Mouse (Mus musculus): ENCODE data around the gene Cpeb4. TPM values are rescaled to one million over a fixed set of nuclear protein-coding genes. Genes with fewer than 3 reads are reported as not detected.
A peak's percentile ranks its signal among the peaks of the same experiment; 100 is the strongest.

Gene Cpeb4
- polyA plus RNA-seq (2012; fragmentation: generic; extraction: Trizol) = 1.5 TPM
- long read RNA-seq, experiment 1, partial matches to known transcripts = 0 of 1 reads
- long read RNA-seq, experiment 1, other reads (novel, unspliced or antisense) = 1 of 1 reads
- long read RNA-seq, experiment 2, full-length matches to known transcripts = 1 of 4 reads
- long read RNA-seq, experiment 2, partial matches to known transcripts = 0 of 4 reads
- long read RNA-seq, experiment 2, other reads (novel, unspliced or antisense) = 3 of 4 reads

- H3K79me3 ChIP-seq (ENCODE audit: low read depth) = no peaks in the 10 kb centered on the region
- H3K27me3 ChIP-seq (ENCODE audit: control insufficient read depth, insufficient read depth, insufficient read length) = no peaks in the 10 kb centered on the region
- H3K4me3 ChIP-seq (ENCODE audit: insufficient read depth, poor library complexity, severe bottlenecking) = peak within 1 kb of the TSS; percentile 66
- no peaks in the 10 kb centered on the region for H3K36me3 ChIP-seq (ENCODE audit: control insufficient read depth, insufficient read depth)
- H3K79me2 ChIP-seq (ENCODE audit: control insufficient read depth, insufficient read depth) = peaks cover 9% of the 10 kb centered on the region
- TF ChIP-seq CEBPB (IDR thresholded peaks at IDR 0.05; ENCODE audit: low read depth) (no peak), FOSL1 (IDR thresholded peaks at IDR 0.05; ENCODE audit: insufficient read depth, low read length, poor library complexity, severe bottlenecking) (no peak), CTCF (IDR thresholded peaks at IDR 0.05; ENCODE audit: control insufficient read depth, insufficient read depth, insufficient read length) (no peak), MAX (IDR thresholded peaks at IDR 0.05) (no peak), MYOD1 (IDR thresholded peaks at IDR 0.05; ENCODE audit: control insufficient read depth, insufficient read length, low read depth) (no peak), MYOG (IDR thresholded peaks at IDR 0.05; ENCODE audit: control insufficient read depth, extremely low read depth, insufficient read length) (no peak), USF1 (IDR thresholded peaks at IDR 0.05; ENCODE audit: low read depth) (no peak)
- peak within 1 kb of the TSS; percentile 28 for H3ac ChIP-seq (ENCODE audit: control insufficient read depth, insufficient read length, low read depth)
Observed at GRCm38 (mm10) chr11:31871911-31872310, at the start of gene Cpeb4. Gene Cpeb4 (plus strand): TSS chr11:31872211.

GRCm38 (mm10) chr11:31822556-31822955, 49.5 kb upstream of the Cpeb4 start:
- Histone ChIP-seq H3K4me3 (ENCODE audit: insufficient read depth, poor library complexity, severe bottlenecking) (no peak overlapping the region), H3K79me2 (ENCODE audit: control insufficient read depth, insufficient read depth) (no peaks in the 10 kb centered on the region), H3K36me3 (ENCODE audit: control insufficient read depth, insufficient read depth) (no peaks in the 10 kb centered on the region), H3K27me3 (ENCODE audit: control insufficient read depth, insufficient read depth, insufficient read length) (no peaks in the 10 kb centered on the region), H3K79me3 (ENCODE audit: low read depth) (no peaks in the 10 kb centered on the region), H3ac (ENCODE audit: control insufficient read depth, insufficient read length, low read depth) (no peak overlapping the region)
- TF ChIP-seq USF1 (IDR thresholded peaks at IDR 0.05; ENCODE audit: low read depth) (peak; percentile 42), MAX (IDR thresholded peaks at IDR 0.05) (no peak)

- Histone ChIP-seq H3K79me3 (ENCODE audit: low read depth) (no peaks in the 10 kb centered on the region), H3K27me3 (ENCODE audit: control insufficient read depth, insufficient read depth, insufficient read length) (no peaks in the 10 kb centered on the region), H3K4me3 (ENCODE audit: insufficient read depth, poor library complexity, severe bottlenecking) (no peak overlapping the region), H3ac (ENCODE audit: control insufficient read depth, insufficient read length, low read depth) (no peak overlapping the region), H3K79me2 (ENCODE audit: control insufficient read depth, insufficient read depth) (no peaks in the 10 kb centered on the region), H3K36me3 (ENCODE audit: control insufficient read depth, insufficient read depth) (no peaks in the 10 kb centered on the region)
- TF ChIP-seq CTCF (IDR thresholded peaks at IDR 0.05; ENCODE audit: control insufficient read depth, insufficient read depth, insufficient read length) (no peak), MAX (IDR thresholded peaks at IDR 0.05) (no peak), MYOG (IDR thresholded peaks at IDR 0.05; ENCODE audit: control insufficient read depth, extremely low read depth, insufficient read length) (no peak)
Observed at GRCm38 (mm10) chr11:31823513-31823912, 48.5 kb upstream of the Cpeb4 start.

GRCm38 (mm10) chr11:31824504-31825166, 47.4 kb upstream of the Cpeb4 start:
- TF ChIP-seq USF1 (IDR thresholded peaks at IDR 0.05; ENCODE audit: low read depth) = peak; percentile 82
- TF ChIP-seq CTCF (IDR thresholded peaks at IDR 0.05; ENCODE audit: control insufficient read depth, insufficient read depth, insufficient read length) = no peak
- peak; percentile 74 for TF ChIP-seq MYOD1 (IDR thresholded peaks at IDR 0.05; ENCODE audit: control insufficient read depth, insufficient read length, low read depth)
- TF ChIP-seq FOSL1 (IDR thresholded peaks at IDR 0.05; ENCODE audit: insufficient read depth, low read length, poor library complexity, severe bottlenecking) = no peak
- TF ChIP-seq CEBPB (IDR thresholded peaks at IDR 0.05; ENCODE audit: low read depth) = peak; percentile 77
- no peak for TF ChIP-seq MYOG (IDR thresholded peaks at IDR 0.05; ENCODE audit: control insufficient read depth, extremely low read depth, insufficient read length)
- TF ChIP-seq MAX (IDR thresholded peaks at IDR 0.05) = peak; percentile 81

GRCm38 (mm10) chr11:31828011-31828770, 43.8 kb upstream of the Cpeb4 start:
- H3K4me3 ChIP-seq (ENCODE audit: insufficient read depth, poor library complexity, severe bottlenecking) = no peak overlapping the region
- H3K79me2 ChIP-seq (ENCODE audit: control insufficient read depth, insufficient read depth) = no peaks in the 10 kb centered on the region
- no peak overlapping the region for H3ac ChIP-seq (ENCODE audit: control insufficient read depth, insufficient read length, low read depth)
- H3K36me3 ChIP-seq (ENCODE audit: control insufficient read depth, insufficient read depth) = no peaks in the 10 kb centered on the region
- TF ChIP-seq MAX (IDR thresholded peaks at IDR 0.05) = no peak
- no peak for TF ChIP-seq CEBPB (IDR thresholded peaks at IDR 0.05; ENCODE audit: low read depth)
- TF ChIP-seq MYOD1 (IDR thresholded peaks at IDR 0.05; ENCODE audit: control insufficient read depth, insufficient read length, low read depth) = no peak
- TF ChIP-seq USF1 (IDR thresholded peaks at IDR 0.05; ENCODE audit: low read depth) = no peak
- TF ChIP-seq FOSL1 (IDR thresholded peaks at IDR 0.05; ENCODE audit: insufficient read depth, low read length, poor library complexity, severe bottlenecking) = no peak
- TF ChIP-seq MYOG (IDR thresholded peaks at IDR 0.05; ENCODE audit: control insufficient read depth, extremely low read depth, insufficient read length) = no peak
- no peak for TF ChIP-seq CTCF (IDR thresholded peaks at IDR 0.05; ENCODE audit: control insufficient read depth, insufficient read depth, insufficient read length)
- no peaks in the 10 kb centered on the region for H3K27me3 ChIP-seq (ENCODE audit: control insufficient read depth, insufficient read depth, insufficient read length)
- H3K79me3 ChIP-seq (ENCODE audit: low read depth) = peaks cover 2% of the 10 kb centered on the region

More at GRCm38 (mm10) chr11:31824504-31825166, 47.4 kb upstream of the Cpeb4 start:
- no peaks in the 10 kb centered on the region for H3K27me3 ChIP-seq (ENCODE audit: control insufficient read depth, insufficient read depth, insufficient read length)
- H3K79me3 ChIP-seq (ENCODE audit: low read depth) = peaks cover 2% of the 10 kb centered on the region
- H3K4me3 ChIP-seq (ENCODE audit: insufficient read depth, poor library complexity, severe bottlenecking) = no peak overlapping the region
- H3K79me2 ChIP-seq (ENCODE audit: control insufficient read depth, insufficient read depth) = no peaks in the 10 kb centered on the region
- H3K36me3 ChIP-seq (ENCODE audit: control insufficient read depth, insufficient read depth) = no peaks in the 10 kb centered on the region
- no peak overlapping the region for H3ac ChIP-seq (ENCODE audit: control insufficient read depth, insufficient read length, low read depth)
